Mouse (Mus musculus) heart, postnatal 0 days (tissue): Measurements from ENCODE around the gene Rasl11b. TPM values are rescaled to one million over a fixed set of nuclear protein-coding genes. Genes with fewer than 3 reads are reported as not detected.

Source experiments
- ATAC-seq: fragments of 200-750 bp; cut with Nextera tagmentation; 2 replicates; pipeline ENCODE4 v1.8.0; 2017; ENCODE audit warnings: low read depth, moderate number of reproducible peaks, moderate library complexity; ENCODE audit not compliant: insufficient read depth
- DNase-seq: peaks from one replicate; pipeline ENCODE4 v3.0.0-alpha.2; 2016; ENCODE audit warnings: low spot score
- H3K27ac ChIP-seq: fragments of 300-500 bp; sonication (generic); 2 replicates; pipeline ENCODE4 v1.5.1; 2014; ENCODE audit warnings: low read depth, mild to moderate bottlenecking
- H3K27me3 ChIP-seq: fragments of 300-500 bp; sonication (generic); 2 replicates; pipeline ENCODE4 v1.6.1; 2014; ENCODE audit warnings: low read length, mixed read lengths; ENCODE audit not compliant: control insufficient read depth, insufficient read depth
- H3K36me3 ChIP-seq: fragments of 300-500 bp; sonication (generic); replicated peaks from 2 replicates; pipeline ENCODE4 v1.6.1; 2014; ENCODE audit warnings: low read length, mixed read lengths; ENCODE audit not compliant: control insufficient read depth, insufficient read depth
- H3K4me1 ChIP-seq: fragments of 300-500 bp; sonication (generic); 2 replicates; pipeline ENCODE4 v1.6.1; 2014; ENCODE audit warnings: antibody characterized with exemption; ENCODE audit not compliant: control insufficient read depth, insufficient read depth
- H3K4me2 ChIP-seq: fragments of 300-500 bp; sonication (generic); 2 replicates; pipeline ENCODE4 v1.6.1; 2014; ENCODE audit warnings: low read depth, mild to moderate bottlenecking, low read length, moderate library complexity
- H3K4me3 ChIP-seq: fragments of 300-500 bp; sonication (generic); 2 replicates; pipeline ENCODE4 v1.5.1; 2014; ENCODE audit warnings: low read depth, low read length
- H3K9ac ChIP-seq: fragments of 300-500 bp; sonication (generic); replicated peaks from 2 replicates; pipeline ENCODE4 v1.6.1; 2014; ENCODE audit warnings: low read depth, low read length, mixed read lengths
- H3K9me3 ChIP-seq: fragments of 300-500 bp; sonication (generic); replicated peaks from 2 replicates; pipeline ENCODE4 v1.6.1; 2016; ENCODE audit warnings: low read length; ENCODE audit not compliant: control insufficient read depth
- CTCF ChIP-seq: IDR thresholded peaks from 2 replicates; pipeline ENCODE4 v1.5.1; 2016; ENCODE audit warnings: antibody characterized with exemption, control low read depth, low read depth
- EP300 ChIP-seq: IDR thresholded peaks from 2 replicates; pipeline ENCODE4 v1.6.1; 2016; ENCODE audit warnings: antibody characterized with exemption, low read depth
- WGBS: fragments of 180-500 bp; shearing (Covaris S2); extraction: QIAGEN DNeasy Blood & Tissue Kit; methylation state at CpG from one replicate; pipeline ENCODE4 v1.1.7; 2014; 5-methylcytosine and 5-hydroxymethylcytosine counted together
- polyA plus RNA-seq: library from polyadenylated mRNA; unstranded; fragments of >200 nt; fragmentation: Nextera tagmentation; extraction: Ambion mirVana; gene quantifications from 2 replicates; pipeline ENCODE4 v1.2.1, GENCODE M21; 2015
- total RNA-seq: library from RNA; depleted of rRNA; stranded (reverse); fragments of >200 nt; gene quantifications from 2 replicates; pipeline ENCODE4 v1.2.3, GENCODE M21; 2014; ENCODE audit warnings: low replicate concordance

Gene Rasl11b
- total and polyA plus RNA-seq, 2 experiments from 2014 or later = 24.5 to 67.8 TPM

GRCm38 (mm10) chr5:74158929-74159632 lies 36.0 kb upstream of the Rasl11b start:
- no peak overlapping the region for H3K9ac ChIP-seq
- ATAC-seq = no peak
- no peak for TF ChIP-seq EP300
- no peak for TF ChIP-seq CTCF
- H3K4me1 ChIP-seq = peaks cover 35% of the 10 kb centered on the region
- 88% methylated on average over 6 of the region's 6 CpGs for WGBS
- no peak overlapping the region for H3K4me3 ChIP-seq
- H3K27me3 ChIP-seq = no peaks in the 10 kb centered on the region
- H3K27ac ChIP-seq = no peak overlapping the region
- DNase-seq = no peak
- H3K36me3 ChIP-seq = no peaks in the 10 kb centered on the region
- no peak overlapping the region for H3K4me2 ChIP-seq
- H3K9me3 ChIP-seq = no peaks in the 10 kb centered on the region

- H3K9me3 ChIP-seq = no peaks in the 10 kb centered on the region
- WGBS = 19% methylated on average over 7 of the region's 7 CpGs
- TF ChIP-seq CTCF = no peak
- no peak for TF ChIP-seq EP300
- H3K4me3 ChIP-seq = no peak overlapping the region
- DNase-seq (peak; percentile 68), ATAC-seq (peak; percentile 42)
- no peaks in the 10 kb centered on the region for H3K27me3 ChIP-seq
- H3K36me3 ChIP-seq = no peaks in the 10 kb centered on the region
- H3K4me1 ChIP-seq = peaks cover 38% of the 10 kb centered on the region
- H3K4me2 ChIP-seq = no peak overlapping the region
- peak overlapping the region; percentile 80; the same call in 1 of the 2 replicates for H3K27ac ChIP-seq
- no peak overlapping the region for H3K9ac ChIP-seq
Measured at GRCm38 (mm10) chr5:74159906-74160305, 35.2 kb upstream of the Rasl11b start.

- H3K36me3 ChIP-seq = no peaks in the 10 kb centered on the region
- 42% methylated on average over 4 of the region's 4 CpGs for WGBS
- no peaks in the 10 kb centered on the region for H3K9me3 ChIP-seq
- H3K4me3 ChIP-seq = no peak overlapping the region
- peak overlapping the region; percentile 80 for H3K27ac ChIP-seq
- peaks cover 38% of the 10 kb centered on the region for H3K4me1 ChIP-seq
- DNase-seq (no peak), ATAC-seq (no peak)
- H3K27me3 ChIP-seq = no peaks in the 10 kb centered on the region
- no peak overlapping the region for H3K4me2 ChIP-seq
- H3K9ac ChIP-seq = no peak overlapping the region
- TF ChIP-seq CTCF (no peak), EP300 (no peak)
Measured at GRCm38 (mm10) chr5:74160349-74160748, 34.7 kb upstream of the Rasl11b start.

- peak; percentile 91 for ATAC-seq
- peak; percentile 73 for DNase-seq
- Histone ChIP-seq H3K4me1 (peaks cover 38% of the 10 kb centered on the region), H3K9ac (no peak overlapping the region), H3K27me3 (no peaks in the 10 kb centered on the region), H3K4me3 (peak overlapping the region; percentile 3; the same call in 1 of the 2 replicates), H3K27ac (peak overlapping the region; percentile 80), H3K36me3 (no peaks in the 10 kb centered on the region), H3K9me3 (no peaks in the 10 kb centered on the region), H3K4me2 (peak overlapping the region; percentile 45)
- TF ChIP-seq CTCF (no peak), EP300 (peak; percentile 82)
- 4% methylated on average over 15 of the region's 15 CpGs for WGBS
Measured at GRCm38 (mm10) chr5:74161297-74161926, 33.7 kb upstream of the Rasl11b start.

- no peaks in the 10 kb centered on the region for H3K36me3 ChIP-seq
- peak overlapping the region; percentile 3; the same call in 1 of the 2 replicates for H3K4me3 ChIP-seq
- H3K9ac ChIP-seq = no peak overlapping the region
- ATAC-seq (no peak), DNase-seq (no peak)
- no peak for TF ChIP-seq EP300
- TF ChIP-seq CTCF = no peak
- WGBS = 47% methylated on average over 3 of the region's 3 CpGs
- peak overlapping the region; percentile 45 for H3K4me2 ChIP-seq
- H3K9me3 ChIP-seq = no peaks in the 10 kb centered on the region
- H3K27me3 ChIP-seq = no peaks in the 10 kb centered on the region
- H3K27ac ChIP-seq = peak overlapping the region; percentile 80
- H3K4me1 ChIP-seq = peaks cover 38% of the 10 kb centered on the region
Measured at GRCm38 (mm10) chr5:74162013-74162412, 33.1 kb upstream of the Rasl11b start.
